Mouse (Mus musculus): ENCODE results near the gene Fam98b. TPM values are rescaled to one million over a fixed set of nuclear protein-coding genes. Genes with fewer than 3 reads are reported as not detected.

The Fam98b gene
- 6.1 and 6.5 TPM in 2 replicates for polyA plus RNA-seq (2014; fragmentation: Nextera tagmentation; extraction: Ambion mirVana)

- peak within 1 kb of the TSS; percentile 78 for H3K4me2 ChIP-seq (ENCODE audit: low read depth, low read length)
- peak within 1 kb of the TSS; percentile 85 for H3K27ac ChIP-seq (replicated peaks; ENCODE audit: low read depth, low read length)
- H3K9me3 ChIP-seq (replicated peaks; ENCODE audit: control insufficient read depth, low read length) = no peaks in the 10 kb centered on the region
- peak within 1 kb of the TSS; percentile 97 for H3K9ac ChIP-seq (replicated peaks; ENCODE audit: low read length)
- peak; percentile 91 for ATAC-seq (replicated peaks; ENCODE audit: insufficient number of reproducible peaks, low FRiP score, low TSS enrichment, low read depth)
- peak within 1 kb of the TSS; percentile 91 for H3K4me3 ChIP-seq (ENCODE audit: low read depth, low read length)
- under 1% methylated on average over 33 of the region's 33 CpGs for WGBS
- DNase-seq (ENCODE audit: low spot score) = peak; percentile 97
- no peaks in the 10 kb centered on the region for H3K4me1 ChIP-seq (ENCODE audit: control insufficient read depth, insufficient read depth, low read length)
- no peaks in the 10 kb centered on the region for H3K27me3 ChIP-seq (ENCODE audit: control insufficient read depth, insufficient read depth, low read length)
- H3K36me3 ChIP-seq (replicated peaks; ENCODE audit: control insufficient read depth, insufficient read depth, low read depth, low read length) = no peaks in the 10 kb centered on the region
Observed at GRCm38 (mm10) chr2:117249255-117250000, at the start of gene Fam98b. Gene Fam98b, plus strand, starts transcription at chr2:117249739.

GRCm38 (mm10) chr2:117200869-117201338 is 48.6 kb upstream of the Fam98b start:
- no peaks in the 10 kb centered on the region for H3K4me1 ChIP-seq (ENCODE audit: control insufficient read depth, insufficient read depth, low read length)
- H3K4me2 ChIP-seq (ENCODE audit: low read depth, low read length) = no peak overlapping the region
- no peak overlapping the region for H3K4me3 ChIP-seq (ENCODE audit: low read depth, low read length)
- no peaks in the 10 kb centered on the region for H3K36me3 ChIP-seq (replicated peaks; ENCODE audit: control insufficient read depth, insufficient read depth, low read depth, low read length)
- no peak for ATAC-seq (replicated peaks; ENCODE audit: insufficient number of reproducible peaks, low FRiP score, low TSS enrichment, low read depth)
- 62% methylated on average over 9 of the region's 9 CpGs for WGBS
- H3K9ac ChIP-seq (replicated peaks; ENCODE audit: low read length) = no peak overlapping the region
- DNase-seq (ENCODE audit: low spot score) = no peak
- no peak overlapping the region for H3K27ac ChIP-seq (replicated peaks; ENCODE audit: low read depth, low read length)
- no peaks in the 10 kb centered on the region for H3K9me3 ChIP-seq (replicated peaks; ENCODE audit: control insufficient read depth, low read length)
- no peaks in the 10 kb centered on the region for H3K27me3 ChIP-seq (ENCODE audit: control insufficient read depth, insufficient read depth, low read length)

- no peak overlapping the region for H3K27ac ChIP-seq (replicated peaks; ENCODE audit: low read depth, low read length)
- no peak overlapping the region for H3K9ac ChIP-seq (replicated peaks; ENCODE audit: low read length)
- H3K4me2 ChIP-seq (ENCODE audit: low read depth, low read length) = no peak overlapping the region
- H3K9me3 ChIP-seq (replicated peaks; ENCODE audit: control insufficient read depth, low read length) = no peaks in the 10 kb centered on the region
- WGBS = 80% methylated on average over 5 of the region's 5 CpGs
- no peak for DNase-seq (ENCODE audit: low spot score)
- no peaks in the 10 kb centered on the region for H3K36me3 ChIP-seq (replicated peaks; ENCODE audit: control insufficient read depth, insufficient read depth, low read depth, low read length)
- no peaks in the 10 kb centered on the region for H3K27me3 ChIP-seq (ENCODE audit: control insufficient read depth, insufficient read depth, low read length)
- no peaks in the 10 kb centered on the region for H3K4me1 ChIP-seq (ENCODE audit: control insufficient read depth, insufficient read depth, low read length)
- no peak overlapping the region for H3K4me3 ChIP-seq (ENCODE audit: low read depth, low read length)
- 0 out of 2 replicates have a peak, but pooled peaks have one; percentile 48 for ATAC-seq (replicated peaks; ENCODE audit: insufficient number of reproducible peaks, low FRiP score, low TSS enrichment, low read depth)
Observed at GRCm38 (mm10) chr2:117203350-117203749, 46.2 kb upstream of the Fam98b start.

GRCm38 (mm10) chr2:117204534-117204933 is 45.0 kb upstream of the Fam98b start:
- no peak overlapping the region for H3K4me2 ChIP-seq (ENCODE audit: low read depth, low read length)
- 61% methylated on average over 3 of the region's 3 CpGs for WGBS
- no peaks in the 10 kb centered on the region for H3K27me3 ChIP-seq (ENCODE audit: control insufficient read depth, insufficient read depth, low read length)
- no peaks in the 10 kb centered on the region for H3K4me1 ChIP-seq (ENCODE audit: control insufficient read depth, insufficient read depth, low read length)
- H3K9me3 ChIP-seq (replicated peaks; ENCODE audit: control insufficient read depth, low read length) = no peaks in the 10 kb centered on the region
- ATAC-seq (replicated peaks; ENCODE audit: insufficient number of reproducible peaks, low FRiP score, low TSS enrichment, low read depth) (no peak), DNase-seq (ENCODE audit: low spot score) (no peak)
- H3K27ac ChIP-seq (replicated peaks; ENCODE audit: low read depth, low read length) = no peak overlapping the region
- no peak overlapping the region for H3K9ac ChIP-seq (replicated peaks; ENCODE audit: low read length)
- no peaks in the 10 kb centered on the region for H3K36me3 ChIP-seq (replicated peaks; ENCODE audit: control insufficient read depth, insufficient read depth, low read depth, low read length)
- no peak overlapping the region for H3K4me3 ChIP-seq (ENCODE audit: low read depth, low read length)

- H3K9ac ChIP-seq (replicated peaks; ENCODE audit: low read length) = no peak overlapping the region
- no peaks in the 10 kb centered on the region for H3K27me3 ChIP-seq (ENCODE audit: control insufficient read depth, insufficient read depth, low read length)
- ATAC-seq (replicated peaks; ENCODE audit: insufficient number of reproducible peaks, low FRiP score, low TSS enrichment, low read depth) (no peak), DNase-seq (ENCODE audit: low spot score) (no peak)
- no peak overlapping the region for H3K4me3 ChIP-seq (ENCODE audit: low read depth, low read length)
- 89% methylated on average over 6 of the region's 6 CpGs for WGBS
- H3K4me2 ChIP-seq (ENCODE audit: low read depth, low read length) = no peak overlapping the region
- H3K27ac ChIP-seq (replicated peaks; ENCODE audit: low read depth, low read length) = no peak overlapping the region
- H3K36me3 ChIP-seq (replicated peaks; ENCODE audit: control insufficient read depth, insufficient read depth, low read depth, low read length) = no peaks in the 10 kb centered on the region
- H3K9me3 ChIP-seq (replicated peaks; ENCODE audit: control insufficient read depth, low read length) = no peaks in the 10 kb centered on the region
- H3K4me1 ChIP-seq (ENCODE audit: control insufficient read depth, insufficient read depth, low read length) = no peaks in the 10 kb centered on the region
Observed at GRCm38 (mm10) chr2:117205066-117205465, 44.5 kb upstream of the Fam98b start.

- H3K36me3 ChIP-seq (replicated peaks; ENCODE audit: control insufficient read depth, insufficient read depth, low read depth, low read length) = no peaks in the 10 kb centered on the region
- no peaks in the 10 kb centered on the region for H3K9me3 ChIP-seq (replicated peaks; ENCODE audit: control insufficient read depth, low read length)
- H3K9ac ChIP-seq (replicated peaks; ENCODE audit: low read length) = no peak overlapping the region
- 4% methylated on average over 6 of the region's 6 CpGs for WGBS
- no peaks in the 10 kb centered on the region; the same call in 1 of the 2 replicates for H3K4me1 ChIP-seq (ENCODE audit: control insufficient read depth, insufficient read depth, low read length)
- ATAC-seq (replicated peaks; ENCODE audit: insufficient number of reproducible peaks, low FRiP score, low TSS enrichment, low read depth) (peak; percentile 99), DNase-seq (ENCODE audit: low spot score) (peak; percentile 85)
- H3K27ac ChIP-seq (replicated peaks; ENCODE audit: low read depth, low read length) = no peak overlapping the region
- no peak overlapping the region for H3K4me3 ChIP-seq (ENCODE audit: low read depth, low read length)
- H3K27me3 ChIP-seq (ENCODE audit: control insufficient read depth, insufficient read depth, low read length) = no peaks in the 10 kb centered on the region
- peak overlapping the region; percentile 36 for H3K4me2 ChIP-seq (ENCODE audit: low read depth, low read length)
Observed at GRCm38 (mm10) chr2:117210416-117211085, 39.0 kb upstream of the Fam98b start.

GRCm38 (mm10) chr2:117216152-117216551 is 33.4 kb upstream of the Fam98b start:
- Histone ChIP-seq H3K27ac (replicated peaks; ENCODE audit: low read depth, low read length) (no peak overlapping the region), H3K36me3 (replicated peaks; ENCODE audit: control insufficient read depth, insufficient read depth, low read depth, low read length) (no peaks in the 10 kb centered on the region), H3K4me3 (ENCODE audit: low read depth, low read length) (no peak overlapping the region), H3K9me3 (replicated peaks; ENCODE audit: control insufficient read depth, low read length) (no peaks in the 10 kb centered on the region), H3K9ac (replicated peaks; ENCODE audit: low read length) (no peak overlapping the region), H3K4me2 (ENCODE audit: low read depth, low read length) (no peak overlapping the region), H3K27me3 (ENCODE audit: control insufficient read depth, insufficient read depth, low read length) (no peaks in the 10 kb centered on the region), H3K4me1 (ENCODE audit: control insufficient read depth, insufficient read depth, low read length) (no peaks in the 10 kb centered on the region)
- WGBS = 53% methylated on average over 2 of the region's 2 CpGs
- no peak for ATAC-seq (replicated peaks; ENCODE audit: insufficient number of reproducible peaks, low FRiP score, low TSS enrichment, low read depth)
- no peak for DNase-seq (ENCODE audit: low spot score)

GRCm38 (mm10) chr2:117217695-117218216 is 31.8 kb upstream of the Fam98b start:
- H3K4me1 ChIP-seq (ENCODE audit: control insufficient read depth, insufficient read depth, low read length) = no peaks in the 10 kb centered on the region
- H3K27me3 ChIP-seq (ENCODE audit: control insufficient read depth, insufficient read depth, low read length) = no peaks in the 10 kb centered on the region
- WGBS = 16% methylated on average over 13 of the region's 15 CpGs
- no peaks in the 10 kb centered on the region for H3K36me3 ChIP-seq (replicated peaks; ENCODE audit: control insufficient read depth, insufficient read depth, low read depth, low read length)
- DNase-seq (ENCODE audit: low spot score) = peak; percentile 61
- H3K9me3 ChIP-seq (replicated peaks; ENCODE audit: control insufficient read depth, low read length) = no peaks in the 10 kb centered on the region
- H3K4me2 ChIP-seq (ENCODE audit: low read depth, low read length) = no peak overlapping the region
- ATAC-seq (replicated peaks; ENCODE audit: insufficient number of reproducible peaks, low FRiP score, low TSS enrichment, low read depth) = peak; percentile 75
- H3K27ac ChIP-seq (replicated peaks; ENCODE audit: low read depth, low read length) = no peak overlapping the region; the same call in 1 of the 2 replicates
- H3K4me3 ChIP-seq (ENCODE audit: low read depth, low read length) = no peak overlapping the region
- no peak overlapping the region for H3K9ac ChIP-seq (replicated peaks; ENCODE audit: low read length)
